Mouse (Mus musculus): ENCODE data around the gene 1500009C09Rik. TPM values are rescaled to one million over a fixed set of nuclear protein-coding genes. Genes with fewer than 3 reads are reported as not detected.

1500009C09Rik gene
- polyA plus RNA-seq, 1 experiment from 2014 or later, result 0.68 TPM

GRCm38 (mm10) chr15:82217039-82217438 is 35.2 kb upstream of the 1500009C09Rik start:
- no peak overlapping the region for H3K4me2 ChIP-seq (ENCODE audit: low read depth)
- ATAC-seq (ENCODE audit: insufficient read depth, low FRiP score, low TSS enrichment), result no peak
- H3K36me3 ChIP-seq (ENCODE audit: control insufficient read depth, insufficient read depth, low read length), result no peaks in the 10 kb centered on the region
- 9% methylated on average over 7 of the region's 7 CpGs for whole genome bisulfite sequencing
- no peaks in the 10 kb centered on the region for H3K9me3 ChIP-seq (ENCODE audit: control insufficient read depth, low read length)
- H3K27ac ChIP-seq (ENCODE audit: low read depth, low read length), result no peak overlapping the region
- H3K4me3 ChIP-seq (ENCODE audit: low read depth, low read length), result no peak overlapping the region
- H3K4me1 ChIP-seq (ENCODE audit: control insufficient read depth, insufficient read depth, low read length), result peaks cover 7% of the 10 kb centered on the region
- no peak for DNase-seq (ENCODE audit: low spot score)
- H3K9ac ChIP-seq (ENCODE audit: low read length), result no peak overlapping the region
- H3K27me3 ChIP-seq (ENCODE audit: control insufficient read depth, insufficient read depth, low read length), result peaks cover 28% of the 10 kb centered on the region

- WGBS, result 33% methylated on average over 9 of the region's 9 CpGs
- no peaks in the 10 kb centered on the region for H3K36me3 ChIP-seq (ENCODE audit: control insufficient read depth, insufficient read depth, low read length)
- DNase-seq (ENCODE audit: low spot score), result no peak
- H3K27ac ChIP-seq (ENCODE audit: low read depth, low read length), result no peak overlapping the region
- H3K4me1 ChIP-seq (ENCODE audit: control insufficient read depth, insufficient read depth, low read length), result no peaks in the 10 kb centered on the region
- no peak for ATAC-seq (ENCODE audit: insufficient read depth, low FRiP score, low TSS enrichment)
- H3K27me3 ChIP-seq (ENCODE audit: control insufficient read depth, insufficient read depth, low read length), result peaks cover 21% of the 10 kb centered on the region
- no peak overlapping the region for H3K4me3 ChIP-seq (ENCODE audit: low read depth, low read length)
- H3K9me3 ChIP-seq (ENCODE audit: control insufficient read depth, low read length), result no peaks in the 10 kb centered on the region
- H3K9ac ChIP-seq (ENCODE audit: low read length), result no peak overlapping the region
- no peak overlapping the region for H3K4me2 ChIP-seq (ENCODE audit: low read depth)
Measured at GRCm38 (mm10) chr15:82217980-82218379, 34.2 kb upstream of the 1500009C09Rik start.

GRCm38 (mm10) chr15:82218778-82219666 is 33.2 kb upstream of the 1500009C09Rik start:
- no peaks in the 10 kb centered on the region for H3K36me3 ChIP-seq (ENCODE audit: control insufficient read depth, insufficient read depth, low read length)
- no peak overlapping the region for H3K27ac ChIP-seq (ENCODE audit: low read depth, low read length)
- 76% methylated on average over 26 of the region's 26 CpGs for WGBS
- DNase-seq (ENCODE audit: low spot score), result no peak
- H3K4me1 ChIP-seq (ENCODE audit: control insufficient read depth, insufficient read depth, low read length), result peaks cover 1% of the 10 kb centered on the region
- peaks cover 16% of the 10 kb centered on the region for H3K27me3 ChIP-seq (ENCODE audit: control insufficient read depth, insufficient read depth, low read length)
- no peak overlapping the region for H3K4me3 ChIP-seq (ENCODE audit: low read depth, low read length)
- no peaks in the 10 kb centered on the region for H3K9me3 ChIP-seq (ENCODE audit: control insufficient read depth, low read length)
- no peak overlapping the region for H3K9ac ChIP-seq (ENCODE audit: low read length)
- H3K4me2 ChIP-seq (ENCODE audit: low read depth), result no peak overlapping the region
- ATAC-seq (ENCODE audit: insufficient read depth, low FRiP score, low TSS enrichment), result no peak

DNA sequence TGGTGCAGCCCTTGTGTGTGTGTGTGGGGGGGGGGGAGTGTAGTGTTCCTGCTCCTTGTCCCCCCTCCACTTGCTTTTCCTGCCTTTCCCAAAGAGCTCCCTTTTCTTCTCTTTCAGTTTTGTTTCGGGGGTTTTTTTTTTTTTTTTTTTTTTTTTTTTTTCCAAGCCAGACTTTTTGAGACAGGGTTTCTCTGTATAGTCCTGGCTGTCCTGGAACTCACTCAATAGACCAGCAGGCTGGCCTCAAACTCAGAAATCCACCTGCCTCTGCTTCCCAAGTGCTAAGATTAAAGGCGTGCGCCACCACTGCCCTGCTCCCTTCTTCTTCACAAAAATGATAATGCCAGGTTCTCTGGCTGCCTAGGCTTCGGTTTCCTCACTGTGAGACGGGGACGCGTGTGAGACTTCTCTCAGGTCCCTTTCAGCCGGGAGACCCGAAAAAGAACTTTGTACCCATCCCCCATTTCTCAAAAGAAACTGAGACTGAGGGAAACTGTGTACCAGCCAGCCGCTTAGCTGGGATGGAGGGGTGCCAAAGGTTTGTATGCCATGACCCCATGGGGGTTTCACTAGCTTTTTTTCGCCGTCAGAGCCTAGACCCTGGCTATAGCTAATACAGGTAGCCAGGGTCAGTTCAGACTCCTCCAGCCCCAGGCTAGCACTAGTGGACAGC is 32.1 kb upstream of the 1500009C09Rik start:
- Histone ChIP-seq H3K27me3 (ENCODE audit: control insufficient read depth, insufficient read depth, low read length) (peaks cover 19% of the 10 kb centered on the region), H3K4me2 (ENCODE audit: low read depth) (no peak overlapping the region), H3K9ac (ENCODE audit: low read length) (no peak overlapping the region), H3K4me3 (ENCODE audit: low read depth, low read length) (no peak overlapping the region), H3K9me3 (ENCODE audit: control insufficient read depth, low read length) (no peaks in the 10 kb centered on the region), H3K36me3 (ENCODE audit: control insufficient read depth, insufficient read depth, low read length) (no peaks in the 10 kb centered on the region), H3K27ac (ENCODE audit: low read depth, low read length) (no peak overlapping the region), H3K4me1 (ENCODE audit: control insufficient read depth, insufficient read depth, low read length) (peaks cover 7% of the 10 kb centered on the region)
- 68% methylated on average over 12 of the region's 12 CpGs for WGBS
- ATAC-seq (ENCODE audit: insufficient read depth, low FRiP score, low TSS enrichment), result no peak
- DNase-seq (ENCODE audit: low spot score), result no peak

GRCm38 (mm10) chr15:82221104-82221860 is 30.9 kb upstream of the 1500009C09Rik start:
- Histone ChIP-seq H3K9me3 (ENCODE audit: control insufficient read depth, low read length) (no peaks in the 10 kb centered on the region), H3K4me1 (ENCODE audit: control insufficient read depth, insufficient read depth, low read length) (peaks cover 7% of the 10 kb centered on the region), H3K4me2 (ENCODE audit: low read depth) (no peak overlapping the region), H3K36me3 (ENCODE audit: control insufficient read depth, insufficient read depth, low read length) (no peaks in the 10 kb centered on the region), H3K9ac (ENCODE audit: low read length) (no peak overlapping the region), H3K27me3 (ENCODE audit: control insufficient read depth, insufficient read depth, low read length) (peaks cover 17% of the 10 kb centered on the region), H3K27ac (ENCODE audit: low read depth, low read length) (no peak overlapping the region), H3K4me3 (ENCODE audit: low read depth, low read length) (no peak overlapping the region)
- 69% methylated on average over 14 of the region's 14 CpGs for WGBS
- no peak for ATAC-seq (ENCODE audit: insufficient read depth, low FRiP score, low TSS enrichment)
- no peak for DNase-seq (ENCODE audit: low spot score)

DNA sequence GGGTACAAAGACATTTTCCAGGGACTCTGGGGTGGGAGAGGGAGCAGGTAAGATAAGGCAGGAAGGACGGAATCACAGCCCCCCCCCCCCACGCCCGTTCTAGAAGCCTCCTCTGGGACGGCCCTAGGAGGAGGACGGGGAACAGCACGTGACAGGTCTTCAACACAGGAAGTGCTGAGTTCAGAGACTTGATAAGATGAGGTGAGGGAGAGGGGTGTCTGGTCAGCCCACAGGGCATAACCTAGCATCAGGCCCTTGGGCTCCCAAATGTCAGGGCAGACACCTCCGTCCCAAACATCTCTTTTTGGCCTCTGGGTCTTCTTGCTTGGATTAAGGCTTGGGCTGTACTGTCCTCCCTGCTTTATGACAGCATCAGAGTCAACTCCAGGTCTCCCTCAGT is 28.9 kb upstream of the 1500009C09Rik start:
- H3K9ac ChIP-seq (ENCODE audit: low read length), result no peak overlapping the region
- H3K4me3 ChIP-seq (ENCODE audit: low read depth, low read length), result no peak overlapping the region
- no peaks in the 10 kb centered on the region for H3K9me3 ChIP-seq (ENCODE audit: control insufficient read depth, low read length)
- H3K27ac ChIP-seq (ENCODE audit: low read depth, low read length), result no peak overlapping the region
- WGBS, result 38% methylated on average over 7 of the region's 7 CpGs
- H3K27me3 ChIP-seq (ENCODE audit: control insufficient read depth, insufficient read depth, low read length), result peaks cover 17% of the 10 kb centered on the region
- no peak for ATAC-seq (ENCODE audit: insufficient read depth, low FRiP score, low TSS enrichment)
- peaks cover 7% of the 10 kb centered on the region for H3K4me1 ChIP-seq (ENCODE audit: control insufficient read depth, insufficient read depth, low read length)
- H3K36me3 ChIP-seq (ENCODE audit: control insufficient read depth, insufficient read depth, low read length), result no peaks in the 10 kb centered on the region
- no peak overlapping the region for H3K4me2 ChIP-seq (ENCODE audit: low read depth)
- no peak for DNase-seq (ENCODE audit: low spot score)

DNA sequence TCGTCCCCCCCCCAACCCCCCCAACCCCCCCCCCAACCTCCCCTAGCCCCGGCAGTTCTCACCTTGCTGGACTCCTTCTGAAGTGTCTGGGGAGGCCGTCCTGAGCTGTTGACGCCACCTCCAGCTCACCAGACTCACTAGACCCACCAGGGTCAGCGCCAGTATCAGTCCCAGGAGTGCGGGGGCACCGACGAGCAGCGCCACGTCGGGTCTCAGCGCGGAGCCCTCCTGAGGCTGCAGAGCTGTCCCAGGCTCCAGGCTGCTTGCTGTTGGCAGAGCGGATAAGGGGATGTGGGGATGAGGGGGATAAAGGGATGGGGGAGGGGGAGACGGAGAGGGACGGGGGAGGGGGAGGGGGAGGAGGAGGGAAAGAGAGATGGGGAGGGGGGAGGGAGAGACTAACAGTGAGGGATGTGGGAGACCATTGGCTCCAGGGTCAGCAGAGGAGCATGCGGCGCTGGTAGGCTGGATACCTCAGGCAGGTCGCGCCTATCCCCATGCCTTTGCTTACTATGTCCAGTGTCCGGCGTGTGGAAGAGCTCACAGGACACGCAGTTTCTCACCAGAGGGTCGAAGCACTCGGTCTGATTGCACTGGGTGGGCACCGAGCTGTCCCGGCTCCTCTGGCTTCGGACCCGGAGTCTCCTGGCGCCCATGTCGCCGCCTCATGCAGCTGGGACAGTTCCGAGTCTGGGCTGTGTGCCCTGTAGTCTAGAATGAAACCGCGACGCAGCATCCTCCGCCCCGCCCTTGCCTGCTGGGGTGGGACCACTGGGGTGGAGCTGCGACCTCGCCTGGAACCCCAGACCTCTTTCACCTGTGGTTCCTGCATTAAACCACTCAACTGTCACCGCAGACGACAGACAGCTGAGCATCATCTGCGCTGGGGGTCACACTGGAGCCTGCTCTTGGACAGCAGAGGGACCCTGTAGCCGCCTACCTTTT is 28.3 kb upstream of the 1500009C09Rik start, which contains the start of gene Tnfrsf13c:
Gene Tnfrsf13c (minus strand): TSS at position 713 of the 945 bp plus-strand sequence.
- Histone ChIP-seq H3K4me1 (ENCODE audit: control insufficient read depth, insufficient read depth, low read length) (peaks cover 7% of the 10 kb centered on the region), H3K36me3 (ENCODE audit: control insufficient read depth, insufficient read depth, low read length) (no peaks in the 10 kb centered on the region), H3K9ac (ENCODE audit: low read length) (peak within 1 kb of the TSS; percentile 29), H3K9me3 (ENCODE audit: control insufficient read depth, low read length) (no peaks in the 10 kb centered on the region), H3K27ac (ENCODE audit: low read depth, low read length) (no peak within 1 kb of the TSS), H3K4me3 (ENCODE audit: low read depth, low read length) (peak within 1 kb of the TSS; percentile 27), H3K27me3 (ENCODE audit: control insufficient read depth, insufficient read depth, low read length) (peaks cover 17% of the 10 kb centered on the region), H3K4me2 (ENCODE audit: low read depth) (peak within 1 kb of the TSS; percentile 66)
- ATAC-seq (ENCODE audit: insufficient read depth, low FRiP score, low TSS enrichment) (no peak), DNase-seq (ENCODE audit: low spot score) (no peak)
- 1% methylated on average over 37 of the region's 44 CpGs for WGBS

All from neural tube, embryonic 11.5 days (tissue).